Mouse (Mus musculus) neural tube, embryonic 12.5 days (tissue): ENCODE data around the gene Hibch. TPM values are rescaled to one million over a fixed set of nuclear protein-coding genes. Genes with fewer than 3 reads are reported as not detected.

Source experiments
- ATAC-seq: fragments of 200-750 bp; cut with Nextera tagmentation; 2 replicates; pipeline ENCODE4 v1.8.0; 2017; ENCODE audit warnings: low read depth, mild to moderate bottlenecking, moderate TSS enrichment, moderate library complexity; ENCODE audit not compliant: low FRiP score
- H3K27ac ChIP-seq: fragments of 300-500 bp; sonication (generic); 2 replicates; pipeline ENCODE4 v1.5.1; 2016
- H3K27me3 ChIP-seq: fragments of 300-500 bp; sonication (generic); replicated peaks from 2 replicates; pipeline ENCODE4 v1.6.1; 2016; ENCODE audit warnings: mild to moderate bottlenecking
- H3K36me3 ChIP-seq: fragments of 300-500 bp; sonication (generic); 2 replicates; pipeline ENCODE4 v1.6.1; 2016; ENCODE audit warnings: mild to moderate bottlenecking
- H3K4me1 ChIP-seq: fragments of 300-500 bp; sonication (generic); 2 replicates; pipeline ENCODE4 v1.6.1; 2016
- H3K4me2 ChIP-seq: fragments of 300-500 bp; sonication (generic); replicated peaks from 2 replicates; pipeline ENCODE4 v1.6.1; 2016; ENCODE audit warnings: mild to moderate bottlenecking
- H3K4me3 ChIP-seq: fragments of 300-500 bp; sonication (generic); 2 replicates; pipeline ENCODE4 v1.5.1; 2016
- H3K9ac ChIP-seq: fragments of 300-500 bp; sonication (generic); 2 replicates; pipeline ENCODE4 v1.6.1; 2016; ENCODE audit warnings: mild to moderate bottlenecking
- H3K9me3 ChIP-seq: fragments of 300-500 bp; sonication (generic); 2 replicates; pipeline ENCODE4 v1.6.1; 2016; ENCODE audit warnings: mild to moderate bottlenecking
- WGBS: fragments of 180-500 bp; shearing (Covaris S2); methylation state at CpG from one replicate; pipeline ENCODE4 v1.1.7; 2016; 5-methylcytosine and 5-hydroxymethylcytosine counted together
- polyA plus RNA-seq: library from polyadenylated mRNA; unstranded; fragments of >200 nt; fragmentation: Nextera tagmentation; extraction: Ambion mirVana; gene quantifications from 2 replicates; pipeline ENCODE4 v1.2.1, GENCODE M21; 2016

The Hibch gene
- 30.5 and 33.1 TPM in 2 replicates for polyA plus RNA-seq

- ATAC-seq, result peak; percentile 100
- no peaks in the 10 kb centered on the region for H3K36me3 ChIP-seq
- H3K4me1 ChIP-seq, result peaks cover 6% of the 10 kb centered on the region; the same call in 1 of the 2 replicates
- H3K27ac ChIP-seq, result no peak within 1 kb of the TSS
- no peaks in the 10 kb centered on the region for H3K9me3 ChIP-seq
- H3K27me3 ChIP-seq, result no peaks in the 10 kb centered on the region
- peak within 1 kb of the TSS; percentile 56 for H3K4me3 ChIP-seq
- WGBS, result 3% methylated on average over 45 of the region's 45 CpGs
- H3K9ac ChIP-seq, result peak within 1 kb of the TSS; percentile 68
- peak within 1 kb of the TSS; percentile 72 for H3K4me2 ChIP-seq
Measured at GRCm38 (mm10) chr1:52844782-52845665, at the start of gene Hibch. Gene Hibch (plus strand): TSS chr1:52844929.

- H3K36me3 ChIP-seq, result peaks cover 3% of the 10 kb centered on the region; the same call in 1 of the 2 replicates
- 87% methylated on average over 2 of the region's 2 CpGs for WGBS
- no peaks in the 10 kb centered on the region for H3K4me1 ChIP-seq
- no peak overlapping the region for H3K9ac ChIP-seq
- H3K27ac ChIP-seq, result no peak overlapping the region
- H3K4me2 ChIP-seq, result no peak overlapping the region
- no peaks in the 10 kb centered on the region for H3K27me3 ChIP-seq
- no peak overlapping the region for H3K4me3 ChIP-seq
- H3K9me3 ChIP-seq, result no peaks in the 10 kb centered on the region
- no peak for ATAC-seq
Measured at GRCm38 (mm10) chr1:52795927-52796326, 48.8 kb upstream of the Hibch start.

DNA sequence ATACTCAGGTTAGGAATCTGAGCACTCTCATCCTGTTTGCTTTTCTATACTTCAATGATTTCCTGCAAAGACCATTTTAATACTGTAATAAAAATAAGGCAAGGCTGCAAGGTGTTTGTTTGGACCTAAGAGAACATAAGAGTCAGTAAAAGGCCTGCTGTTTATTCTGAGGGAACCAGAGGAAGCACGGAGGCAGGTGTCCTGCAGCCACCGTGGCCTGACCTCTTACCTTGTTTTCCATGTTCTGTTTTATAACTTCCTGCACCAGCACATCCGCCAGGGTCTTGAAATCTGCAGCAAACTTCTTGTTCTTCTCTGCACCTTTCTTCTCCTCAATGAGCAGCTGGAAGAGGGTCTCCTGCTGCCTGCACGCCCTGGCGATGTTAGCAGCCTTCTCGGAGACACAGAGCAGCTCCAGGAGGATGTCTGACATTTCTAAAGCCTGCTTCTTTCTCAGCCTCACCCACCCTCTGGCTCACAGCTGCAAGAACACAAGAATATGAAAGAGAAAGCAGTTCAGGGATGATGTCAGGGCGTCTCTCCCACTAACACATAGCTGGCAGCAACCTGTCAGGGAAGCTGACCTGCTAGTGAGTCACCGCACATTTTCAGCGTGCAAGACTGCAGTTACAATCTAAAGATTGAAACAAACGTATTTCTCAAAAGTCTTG lies 45.5 kb upstream of the Hibch start:
- 77% methylated on average over 10 of the region's 10 CpGs for WGBS
- H3K4me2 ChIP-seq, result no peak overlapping the region
- H3K4me3 ChIP-seq, result no peak overlapping the region
- no peaks in the 10 kb centered on the region for H3K9me3 ChIP-seq
- ATAC-seq, result no peak
- no peaks in the 10 kb centered on the region for H3K27me3 ChIP-seq
- H3K27ac ChIP-seq, result no peak overlapping the region
- H3K4me1 ChIP-seq, result no peaks in the 10 kb centered on the region
- no peaks in the 10 kb centered on the region for H3K36me3 ChIP-seq
- no peak overlapping the region for H3K9ac ChIP-seq

GRCm38 (mm10) chr1:52799772-52800171 lies 45.0 kb upstream of the Hibch start:
- H3K36me3 ChIP-seq, result no peaks in the 10 kb centered on the region
- H3K4me3 ChIP-seq, result no peak overlapping the region
- H3K27me3 ChIP-seq, result no peaks in the 10 kb centered on the region
- H3K4me2 ChIP-seq, result no peak overlapping the region
- no peaks in the 10 kb centered on the region for H3K4me1 ChIP-seq
- no peaks in the 10 kb centered on the region for H3K9me3 ChIP-seq
- H3K27ac ChIP-seq, result no peak overlapping the region
- WGBS, result 73% methylated on average over 5 of the region's 5 CpGs
- no peak for ATAC-seq
- no peak overlapping the region for H3K9ac ChIP-seq

DNA sequence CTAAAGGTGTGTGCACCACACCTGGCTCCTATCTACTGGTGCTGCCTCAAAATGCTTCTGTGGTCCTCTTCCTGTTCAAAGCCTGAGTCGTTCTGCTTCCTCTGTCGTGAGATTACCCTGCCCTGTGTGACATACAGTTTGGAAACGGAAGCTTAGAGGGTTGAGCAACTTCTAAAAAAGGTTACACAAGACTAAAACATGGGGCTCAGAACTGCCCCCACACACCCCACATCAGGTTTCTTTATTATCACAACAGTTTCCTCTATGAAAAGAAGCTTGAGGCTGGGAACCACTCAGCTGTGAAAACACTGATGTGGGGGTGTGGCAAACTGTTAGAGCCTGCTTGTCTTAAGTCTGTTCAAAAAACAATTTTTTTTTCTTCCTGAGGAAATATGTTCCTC lies 44.4 kb upstream of the Hibch start:
- WGBS, result 78% methylated on average over 3 of the region's 3 CpGs
- no peaks in the 10 kb centered on the region for H3K27me3 ChIP-seq
- H3K4me2 ChIP-seq, result no peak overlapping the region
- H3K4me1 ChIP-seq, result no peaks in the 10 kb centered on the region
- no peaks in the 10 kb centered on the region for H3K9me3 ChIP-seq
- no peaks in the 10 kb centered on the region for H3K36me3 ChIP-seq
- H3K4me3 ChIP-seq, result no peak overlapping the region
- ATAC-seq, result no peak
- no peak overlapping the region for H3K27ac ChIP-seq
- H3K9ac ChIP-seq, result no peak overlapping the region

GRCm38 (mm10) chr1:52801651-52802050 lies 43.1 kb upstream of the Hibch start:
- H3K4me3 ChIP-seq, result no peak overlapping the region
- H3K4me1 ChIP-seq, result no peaks in the 10 kb centered on the region
- ATAC-seq, result no peak
- no peak overlapping the region for H3K9ac ChIP-seq
- H3K4me2 ChIP-seq, result no peak overlapping the region
- no peaks in the 10 kb centered on the region for H3K36me3 ChIP-seq
- no peaks in the 10 kb centered on the region for H3K9me3 ChIP-seq
- no peak overlapping the region for H3K27ac ChIP-seq
- no peaks in the 10 kb centered on the region for H3K27me3 ChIP-seq
- WGBS, result 90% methylated on average over 5 of the region's 5 CpGs

DNA sequence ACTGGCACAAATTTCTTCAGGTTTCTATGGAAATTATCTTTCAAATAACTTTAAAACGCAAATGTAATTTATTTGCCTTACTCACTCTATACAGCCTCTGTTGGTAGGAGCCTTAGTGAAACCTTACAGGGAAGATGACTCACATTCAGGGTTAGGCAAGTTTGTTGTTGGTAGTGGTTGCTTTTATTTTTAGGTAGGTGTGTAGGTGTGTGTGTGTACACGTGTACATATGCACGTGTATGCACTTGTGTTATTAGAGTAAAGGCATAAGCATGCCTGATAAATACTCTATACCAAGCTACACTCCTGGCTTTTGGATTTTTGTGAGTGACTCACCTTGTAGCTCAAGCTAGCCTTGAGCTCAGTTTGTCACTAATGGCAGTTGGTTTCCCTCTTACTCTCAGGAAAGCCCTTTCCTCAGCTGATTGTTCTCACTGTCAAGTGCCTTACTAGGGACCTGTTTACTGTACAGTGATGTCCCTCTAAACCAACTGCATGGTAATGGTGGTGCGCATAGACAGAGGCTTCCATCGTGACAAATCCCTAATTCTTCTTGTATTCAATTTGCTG lies 42.2 kb upstream of the Hibch start:
- H3K4me2 ChIP-seq, result no peak overlapping the region
- no peaks in the 10 kb centered on the region for H3K4me1 ChIP-seq
- H3K9ac ChIP-seq, result no peak overlapping the region
- no peak overlapping the region for H3K27ac ChIP-seq
- 93% methylated on average over 5 of the region's 5 CpGs for WGBS
- no peaks in the 10 kb centered on the region for H3K36me3 ChIP-seq
- H3K27me3 ChIP-seq, result no peaks in the 10 kb centered on the region
- no peak overlapping the region for H3K4me3 ChIP-seq
- H3K9me3 ChIP-seq, result no peaks in the 10 kb centered on the region
- no peak for ATAC-seq

DNA sequence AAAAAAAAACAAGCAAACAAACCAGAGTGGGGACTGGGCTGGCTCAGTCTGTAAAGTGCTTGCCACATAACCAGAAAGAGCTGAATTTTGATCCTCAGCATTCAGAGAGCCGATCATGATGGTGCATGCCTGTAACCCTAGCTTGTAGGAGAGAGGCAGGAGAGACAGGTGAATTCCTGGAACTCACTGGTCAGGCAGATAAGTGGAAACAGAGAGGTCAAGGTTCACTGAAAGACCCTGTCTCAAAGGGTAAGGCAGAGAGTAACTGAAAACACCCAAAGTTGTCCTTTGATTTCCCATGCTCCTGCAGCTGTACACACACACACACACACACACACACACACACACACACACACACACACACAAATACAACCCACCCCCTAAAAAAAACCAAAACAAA lies 39.7 kb upstream of the Hibch start:
- H3K27ac ChIP-seq, result no peak overlapping the region
- 88% methylated on average over 1 of the region's 1 CpGs for WGBS
- no peak overlapping the region for H3K4me2 ChIP-seq
- H3K9ac ChIP-seq, result no peak overlapping the region
- H3K4me1 ChIP-seq, result no peaks in the 10 kb centered on the region
- H3K9me3 ChIP-seq, result no peaks in the 10 kb centered on the region
- H3K27me3 ChIP-seq, result no peaks in the 10 kb centered on the region
- H3K4me3 ChIP-seq, result no peak overlapping the region
- ATAC-seq, result no peak
- H3K36me3 ChIP-seq, result no peaks in the 10 kb centered on the region

DNA sequence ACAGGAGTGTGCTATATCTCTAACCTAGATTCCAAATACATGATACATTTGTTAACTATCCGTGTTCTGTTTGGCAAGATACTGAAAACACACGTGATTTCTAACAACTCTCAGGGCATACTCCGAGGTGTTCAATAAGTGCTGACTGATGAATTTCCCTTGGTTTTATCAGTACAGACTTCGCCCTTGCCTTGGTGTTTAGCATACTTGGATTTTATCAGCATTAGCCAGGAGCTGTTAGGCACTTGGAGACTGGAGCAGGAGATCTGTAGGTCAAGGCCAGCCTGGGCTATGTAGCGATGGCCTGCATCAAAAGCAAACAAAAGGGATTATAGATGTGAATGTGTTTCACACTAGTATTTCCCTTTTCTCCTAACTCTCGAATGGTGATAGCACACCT lies 36.3 kb upstream of the Hibch start:
- Histone ChIP-seq H3K9ac (no peak overlapping the region), H3K27me3 (no peaks in the 10 kb centered on the region), H3K4me3 (no peak overlapping the region), H3K4me1 (no peaks in the 10 kb centered on the region), H3K27ac (no peak overlapping the region), H3K9me3 (no peaks in the 10 kb centered on the region), H3K36me3 (no peaks in the 10 kb centered on the region), H3K4me2 (no peak overlapping the region)
- WGBS, result 92% methylated on average over 6 of the region's 6 CpGs
- no peak for ATAC-seq

DNA sequence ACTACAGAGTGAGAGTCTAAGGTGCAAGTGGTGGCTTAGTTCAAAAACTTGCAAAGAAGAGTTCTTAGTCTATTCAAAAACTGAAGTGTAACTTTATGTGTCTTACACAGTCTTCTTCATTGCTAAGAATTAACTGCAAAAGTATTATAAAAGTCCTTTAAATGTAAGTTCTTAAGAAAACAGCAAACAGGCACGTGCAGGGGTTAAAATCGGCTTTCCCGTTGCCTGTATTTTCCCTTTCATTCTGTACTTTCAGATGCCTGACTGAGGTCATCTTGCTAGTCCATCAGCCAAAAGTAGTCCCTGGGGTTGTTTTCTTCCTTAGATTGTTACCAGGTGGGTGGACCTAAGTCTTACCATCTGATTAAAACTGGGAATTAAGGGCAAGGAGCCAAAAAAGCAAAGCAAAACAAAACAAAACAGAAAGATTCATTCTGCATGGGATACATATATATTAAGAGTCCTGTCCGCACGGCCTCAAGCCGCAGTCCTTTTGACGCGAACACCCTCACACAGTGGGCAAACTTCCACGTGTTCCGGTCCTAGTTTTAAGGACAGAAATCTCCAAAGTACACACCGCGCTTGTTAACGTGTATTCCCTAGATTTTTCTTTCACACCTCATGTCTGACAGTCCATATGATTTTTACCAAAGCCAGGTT lies 28.4 kb upstream of the Hibch start:
- H3K9ac ChIP-seq, result no peak overlapping the region
- H3K4me3 ChIP-seq, result peak overlapping the region; percentile 75

DNA sequence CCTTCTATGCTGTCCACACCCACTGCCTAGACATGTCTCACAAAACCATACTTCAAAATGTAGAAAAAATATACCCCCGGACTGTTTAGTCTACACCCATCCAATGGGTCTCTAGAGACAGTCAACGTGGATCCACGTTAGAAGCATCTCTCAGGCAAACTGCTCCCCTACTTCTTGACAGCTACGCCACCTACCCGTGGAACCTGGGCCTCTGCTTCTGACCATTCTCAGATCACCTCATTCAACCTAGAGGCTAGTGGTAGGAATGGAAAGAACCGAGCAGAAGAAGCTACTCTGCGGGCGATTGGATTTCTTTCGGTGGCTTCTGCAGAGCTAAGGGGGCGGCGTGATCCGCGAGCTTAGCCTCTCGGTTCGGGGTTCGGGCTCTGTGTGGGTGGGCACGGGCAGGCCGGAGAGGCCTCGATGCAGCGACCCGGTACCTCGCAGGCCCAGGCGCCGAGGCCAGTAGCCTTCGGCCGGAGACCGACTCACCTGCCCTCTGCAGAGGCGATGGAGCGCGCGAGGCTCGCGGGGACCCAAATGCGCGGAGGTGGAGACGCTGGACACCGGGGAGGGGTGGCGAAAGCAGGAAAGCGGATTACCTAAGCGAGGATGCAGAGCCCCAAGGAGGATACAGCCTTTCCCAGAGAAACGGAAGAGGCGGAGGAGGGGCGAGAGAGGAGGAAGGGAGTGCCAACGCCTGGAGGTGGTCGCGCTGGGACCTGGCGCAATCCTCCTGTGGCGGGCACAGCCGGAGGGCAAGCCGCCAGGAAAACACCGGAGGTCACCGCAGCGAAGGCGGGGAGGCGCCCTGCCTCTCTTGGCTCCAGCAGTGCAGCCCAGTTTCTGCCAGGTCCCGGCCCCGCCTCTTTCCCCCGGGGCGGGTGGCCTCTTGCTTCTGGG lies 27.6 kb upstream of the Hibch start, which contains the start of gene Inpp1:
Inpp1 (minus strand) TSS at position 779 of the 903 bp plus-strand sequence.
- no peaks in the 10 kb centered on the region for H3K36me3 ChIP-seq
- no peaks in the 10 kb centered on the region for H3K27me3 ChIP-seq
- H3K9me3 ChIP-seq, result no peaks in the 10 kb centered on the region
- ATAC-seq, result peak; percentile 90
- H3K4me2 ChIP-seq, result peak within 1 kb of the TSS; percentile 89
- peak within 1 kb of the TSS; percentile 75 for H3K4me3 ChIP-seq
- WGBS, result under 1% methylated on average over 59 of the region's 59 CpGs
- 0 out of 2 replicates have a peak within 1 kb of the TSS, but pooled peaks have one; percentile 10 for H3K27ac ChIP-seq
- no peaks in the 10 kb centered on the region for H3K4me1 ChIP-seq
- H3K9ac ChIP-seq, result peak within 1 kb of the TSS; percentile 83

More for the DNA sequence above, 28.4 kb upstream of the Hibch start:
- Histone ChIP-seq H3K27me3 (no peaks in the 10 kb centered on the region), H3K4me1 (no peaks in the 10 kb centered on the region), H3K4me2 (peak overlapping the region; percentile 89), H3K27ac (no peak overlapping the region), H3K9me3 (no peaks in the 10 kb centered on the region), H3K36me3 (no peaks in the 10 kb centered on the region)
- WGBS, result 69% methylated on average over 13 of the region's 13 CpGs
- ATAC-seq, result peak; percentile 28
